Mouse (Mus musculus): Measurements from ENCODE around the gene Manea. TPM values are rescaled to one million over a fixed set of nuclear protein-coding genes. Genes with fewer than 3 reads are reported as not detected.
"Not testable (repeated sequence)": the region's sequence is repeated elsewhere in the genome, so short reads cannot be mapped to it uniquely, and the experiment has no call there.

The Manea gene
- total and polyA plus RNA-seq, 2 experiments, result 6.2 to 22.8 TPM

GRCm38 (mm10) chr4:26345080-26345479 is 1.6 kb downstream of the Manea start:
- H3K79me2 ChIP-seq (ENCODE audit: control insufficient read depth, insufficient read depth, low read length), result peaks cover 11% of the 10 kb centered on the region; the same call in 1 of the 2 replicates
- no peak overlapping the region for H3K4me3 ChIP-seq (ENCODE audit: insufficient read depth, low read depth, low read length)
- DNase-seq (ENCODE audit: extremely low read depth, low read depth, low spot score), result peak; percentile 12
- H3K36me3 ChIP-seq (ENCODE audit: control insufficient read depth, insufficient read depth, low read length), result peaks cover 5% of the 10 kb centered on the region; the same call in 1 of the 2 replicates
- H3K27ac ChIP-seq (replicated peaks; ENCODE audit: insufficient read depth, low read depth, low read length), result no peak overlapping the region
- H3K4me1 ChIP-seq (ENCODE audit: control insufficient read depth, insufficient read depth, low read length), result peaks cover 2% of the 10 kb centered on the region; the same call in 1 of the 2 replicates
- no peaks in the 10 kb centered on the region for H3K27me3 ChIP-seq (ENCODE audit: control insufficient read depth, insufficient read depth, low read length)
- TF ChIP-seq POLR2A (IDR thresholded peaks at IDR 0.05; ENCODE audit: extremely low read depth, insufficient read depth, low read length) (no peak), CTCF (IDR thresholded peaks at IDR 0.05; ENCODE audit: low read depth, low read length) (no peak)
- WGBS, result 68% methylated on average over 3 of the region's 3 CpGs
- no peak overlapping the region for H3K9ac ChIP-seq (ENCODE audit: low read depth, low read length)

GRCm38 (mm10) chr4:26342346-26342745 is 4.3 kb downstream of the Manea start:
- Histone ChIP-seq H3K27me3 (ENCODE audit: control insufficient read depth, insufficient read depth, low read length) (no peaks in the 10 kb centered on the region), H3K4me3 (ENCODE audit: insufficient read depth, low read depth, low read length) (no peak overlapping the region), H3K27ac (replicated peaks; ENCODE audit: insufficient read depth, low read depth, low read length) (no peak overlapping the region), H3K79me2 (ENCODE audit: control insufficient read depth, insufficient read depth, low read length) (peaks cover 15% of the 10 kb centered on the region; the same call in 1 of the 2 replicates), H3K9ac (ENCODE audit: low read depth, low read length) (no peak overlapping the region), H3K36me3 (ENCODE audit: control insufficient read depth, insufficient read depth, low read length) (peaks cover 10% of the 10 kb centered on the region), H3K4me1 (ENCODE audit: control insufficient read depth, insufficient read depth, low read length) (peaks cover 2% of the 10 kb centered on the region; the same call in 1 of the 2 replicates)
- TF ChIP-seq POLR2A (IDR thresholded peaks at IDR 0.05; ENCODE audit: extremely low read depth, insufficient read depth, low read length) (no peak), CTCF (IDR thresholded peaks at IDR 0.05; ENCODE audit: low read depth, low read length) (no peak)
- DNase-seq (ENCODE audit: extremely low read depth, low read depth, low spot score), result no peak

GRCm38 (mm10) chr4:26338604-26339003 is 8.1 kb downstream of the Manea start:
- H3K36me3 ChIP-seq (ENCODE audit: control insufficient read depth, insufficient read depth, low read length), result peaks cover 11% of the 10 kb centered on the region
- no peak overlapping the region for H3K9ac ChIP-seq (ENCODE audit: low read depth, low read length)

GRCm38 (mm10) chr4:26336563-26336962 is 10.1 kb downstream of the Manea start:
- no peak overlapping the region for H3K27ac ChIP-seq (replicated peaks; ENCODE audit: insufficient read depth, low read depth, low read length)
- H3K27me3 ChIP-seq (ENCODE audit: control insufficient read depth, insufficient read depth, low read length), result no peaks in the 10 kb centered on the region
- H3K36me3 ChIP-seq (ENCODE audit: control insufficient read depth, insufficient read depth, low read length), result peaks cover 11% of the 10 kb centered on the region
- peaks cover 8% of the 10 kb centered on the region; the same call in 1 of the 2 replicates for H3K79me2 ChIP-seq (ENCODE audit: control insufficient read depth, insufficient read depth, low read length)
- H3K4me3 ChIP-seq (ENCODE audit: insufficient read depth, low read depth, low read length), result no peak overlapping the region
- no peaks in the 10 kb centered on the region for H3K4me1 ChIP-seq (ENCODE audit: control insufficient read depth, insufficient read depth, low read length)
- no peak for TF ChIP-seq CTCF (IDR thresholded peaks at IDR 0.05; ENCODE audit: low read depth, low read length)
- TF ChIP-seq POLR2A (IDR thresholded peaks at IDR 0.05; ENCODE audit: extremely low read depth, insufficient read depth, low read length), result no peak
- no peak for DNase-seq (ENCODE audit: extremely low read depth, low read depth, low spot score)
- no peak overlapping the region for H3K9ac ChIP-seq (ENCODE audit: low read depth, low read length)
- 97% methylated on average over 5 of the region's 5 CpGs for WGBS

More at GRCm38 (mm10) chr4:26338604-26339003, 8.1 kb downstream of the Manea start:
- 86% methylated on average over 5 of the region's 5 CpGs for WGBS
- Histone ChIP-seq H3K27me3 (ENCODE audit: control insufficient read depth, insufficient read depth, low read length) (no peaks in the 10 kb centered on the region), H3K27ac (replicated peaks; ENCODE audit: insufficient read depth, low read depth, low read length) (no peak overlapping the region), H3K79me2 (ENCODE audit: control insufficient read depth, insufficient read depth, low read length) (peaks cover 14% of the 10 kb centered on the region; the same call in 1 of the 2 replicates), H3K4me3 (ENCODE audit: insufficient read depth, low read depth, low read length) (no peak overlapping the region), H3K4me1 (ENCODE audit: control insufficient read depth, insufficient read depth, low read length) (no peaks in the 10 kb centered on the region)
- no peak for DNase-seq (ENCODE audit: extremely low read depth, low read depth, low spot score)
- TF ChIP-seq POLR2A (IDR thresholded peaks at IDR 0.05; ENCODE audit: extremely low read depth, insufficient read depth, low read length) (no peak), CTCF (IDR thresholded peaks at IDR 0.05; ENCODE audit: low read depth, low read length) (no peak)

- not testable (repeated sequence) for H3K4me3 ChIP-seq (ENCODE audit: insufficient read depth, low read depth, low read length); H3K36me3 ChIP-seq (ENCODE audit: control insufficient read depth, insufficient read depth, low read length); DNase-seq (ENCODE audit: extremely low read depth, low read depth, low spot score); H3K27ac ChIP-seq (replicated peaks; ENCODE audit: insufficient read depth, low read depth, low read length); H3K4me1 ChIP-seq (ENCODE audit: control insufficient read depth, insufficient read depth, low read length); H3K9ac ChIP-seq (ENCODE audit: low read depth, low read length); H3K27me3 ChIP-seq (ENCODE audit: control insufficient read depth, insufficient read depth, low read length); H3K79me2 ChIP-seq (ENCODE audit: control insufficient read depth, insufficient read depth, low read length)
- whole genome bisulfite sequencing, result 77% methylated on average over 1 of the region's 1 CpGs
Observed at GRCm38 (mm10) chr4:26304731-26305130, 42.0 kb downstream of the Manea start.

GRCm38 (mm10) chr4:26277112-26277716 is 69.5 kb downstream of the Manea start:
- Histone ChIP-seq H3K79me2 (ENCODE audit: control insufficient read depth, insufficient read depth, low read length) (no peaks in the 10 kb centered on the region), H3K4me3 (ENCODE audit: insufficient read depth, low read depth, low read length) (no peak overlapping the region), H3K27ac (replicated peaks; ENCODE audit: insufficient read depth, low read depth, low read length) (no peak overlapping the region), H3K27me3 (ENCODE audit: control insufficient read depth, insufficient read depth, low read length) (no peaks in the 10 kb centered on the region), H3K9ac (ENCODE audit: low read depth, low read length) (no peak overlapping the region), H3K36me3 (ENCODE audit: control insufficient read depth, insufficient read depth, low read length) (no peaks in the 10 kb centered on the region), H3K4me1 (ENCODE audit: control insufficient read depth, insufficient read depth, low read length) (no peaks in the 10 kb centered on the region)
- DNase-seq (ENCODE audit: extremely low read depth, low read depth, low spot score), result no peak
- WGBS, result 24% methylated on average over 1 of the region's 1 CpGs
- TF ChIP-seq CTCF (IDR thresholded peaks at IDR 0.05; ENCODE audit: low read depth, low read length) (no peak), POLR2A (IDR thresholded peaks at IDR 0.05; ENCODE audit: extremely low read depth, insufficient read depth, low read length) (no peak)
